Mouse (Mus musculus) thymus, postnatal 10 days (tissue): ENCODE measurements around the gene Krt18.
A peak's percentile ranks its signal among the peaks of the same experiment; 100 is the strongest.

Source experiments
- DNase-seq, 2 experiments: peaks; one replicate each; pipeline ENCODE4 v3.0.0; 2021; ENCODE audit warnings: low spot score in 2 of 2

Gene Krt18

DNA sequence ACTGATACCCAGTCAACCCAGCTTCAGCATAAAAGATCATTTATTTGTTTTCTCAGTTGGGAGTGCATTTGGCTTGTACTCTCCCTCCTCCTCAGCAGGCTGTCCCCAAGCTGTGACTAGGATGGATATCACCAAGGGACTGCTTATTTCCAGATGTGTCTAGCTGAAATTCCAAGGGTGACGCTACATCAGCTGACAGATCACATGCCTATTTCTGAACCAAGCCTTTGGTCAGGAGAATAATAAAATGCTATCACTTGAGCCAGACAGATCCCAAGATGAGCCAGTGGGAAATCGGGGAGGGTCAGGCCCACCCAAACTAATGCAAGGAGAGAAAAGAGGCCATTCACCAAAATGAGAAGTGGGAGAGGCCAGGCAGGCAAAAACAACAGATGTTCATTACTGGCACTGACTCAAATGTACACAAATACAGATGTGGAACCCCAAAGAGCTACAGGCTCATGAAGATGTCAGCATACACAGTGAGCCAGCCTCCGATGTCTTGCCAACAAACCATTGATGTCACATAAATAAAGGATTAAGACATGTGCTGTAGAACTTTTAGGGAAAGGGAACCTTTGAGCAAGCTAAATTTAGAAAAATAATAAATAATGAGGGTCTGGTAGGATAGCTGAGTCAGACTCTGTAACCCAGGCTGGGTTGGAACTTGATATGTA is 17.3 kb upstream of the Krt18 start:
- DNase-seq, result no peak

GRCm38 (mm10) chr15:102012260-102012765 is 15.7 kb upstream of the Krt18 start:
- no peak for DNase-seq

- DNase-seq, result no peak
Observed at GRCm38 (mm10) chr15:102013651-102014050, 14.3 kb upstream of the Krt18 start.

DNA sequence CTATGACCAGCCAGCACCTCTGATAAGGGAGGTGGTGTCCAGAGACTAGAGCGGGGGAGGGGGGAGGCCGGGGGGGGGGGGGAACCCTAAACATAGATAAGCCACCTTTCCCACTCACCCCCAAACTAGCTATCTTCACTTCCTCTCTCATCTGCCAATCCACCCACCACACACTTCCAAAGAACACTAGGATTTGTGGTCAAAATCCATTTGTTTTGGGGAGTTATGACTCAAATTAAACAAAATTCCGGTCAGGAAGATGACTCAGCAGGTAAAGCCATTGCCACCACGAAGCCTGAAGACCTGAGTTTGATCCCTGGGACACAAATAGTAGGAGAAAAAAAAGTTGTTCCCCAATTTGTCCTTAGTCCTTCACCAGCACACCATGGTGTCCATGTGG is 13.1 kb upstream of the Krt18 start:
- no peak for DNase-seq

GRCm38 (mm10) chr15:102016096-102016495 is 11.9 kb upstream of the Krt18 start:
- no peak for DNase-seq

DNA sequence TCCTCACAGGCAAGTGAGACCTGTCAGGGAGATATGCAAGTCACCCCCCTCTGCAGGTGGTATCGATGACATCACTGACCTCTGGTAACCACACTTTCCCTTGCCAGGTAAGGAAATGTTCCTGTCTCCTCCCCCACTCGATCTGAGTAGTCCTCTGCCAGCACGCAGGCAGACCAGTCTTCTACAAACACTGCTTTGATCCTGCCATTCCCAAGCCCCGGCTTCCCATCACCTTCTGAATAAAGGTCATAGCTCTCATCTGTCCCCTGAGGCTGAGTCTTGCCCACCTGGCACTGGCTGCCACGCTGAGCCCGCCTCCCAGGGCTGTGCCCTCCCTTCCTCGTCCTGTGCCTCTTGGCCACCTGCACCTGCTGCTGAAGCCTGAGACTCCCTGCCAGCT is 11.2 kb upstream of the Krt18 start:
- DNase-seq, result no peak

DNA sequence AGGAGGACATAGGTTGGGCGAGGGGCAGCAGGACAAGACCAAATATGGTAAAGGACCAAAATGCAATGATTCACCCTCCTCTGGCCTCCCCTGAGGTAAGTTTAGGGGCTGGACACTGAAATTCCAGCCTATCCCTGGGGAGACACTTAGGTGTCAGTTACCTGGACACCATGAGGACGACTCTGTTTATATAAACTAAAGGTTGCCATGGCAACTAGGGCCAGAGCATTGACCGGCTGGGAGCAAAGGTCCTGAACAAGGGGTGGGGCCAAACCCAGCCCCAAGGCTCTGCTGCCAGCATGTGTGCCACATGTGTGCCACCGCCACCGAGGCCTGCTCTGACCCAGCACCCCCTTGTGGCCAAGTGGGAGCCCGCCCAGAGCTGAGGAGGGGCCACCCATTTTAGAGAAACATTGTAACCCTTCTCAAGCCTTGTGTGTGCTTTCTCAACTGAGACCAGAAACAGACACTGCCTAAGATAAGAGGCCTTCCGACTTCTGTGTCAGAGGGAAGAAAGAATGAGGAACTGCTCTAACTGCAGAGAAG is 10.0 kb upstream of the Krt18 start:
- peak in 1 of 2 experiments; percentile 17 for DNase-seq

- no peak for DNase-seq
Observed at GRCm38 (mm10) chr15:102022481-102022880, 5.5 kb upstream of the Krt18 start.

DNA sequence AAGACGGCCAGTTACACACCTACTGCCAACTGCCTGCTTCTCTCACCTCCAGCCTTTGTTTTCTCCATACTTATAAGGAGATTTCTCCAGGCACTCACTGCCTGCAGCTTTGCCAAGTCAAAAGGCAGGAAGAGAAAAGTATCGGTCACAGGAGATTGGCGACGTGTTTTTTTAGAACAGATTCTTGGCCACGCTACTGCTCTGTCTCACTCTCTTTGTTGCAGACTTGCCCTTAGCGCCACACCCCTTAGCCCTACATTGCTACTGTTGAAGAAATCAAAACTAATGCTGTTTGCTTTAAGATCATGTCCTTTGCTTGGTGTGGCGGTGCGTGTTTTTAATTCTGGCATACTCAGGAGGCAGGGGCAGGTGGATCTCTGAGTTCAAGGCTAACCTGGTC is 4.1 kb upstream of the Krt18 start:
- no peak for DNase-seq

- no peak for DNase-seq
Observed at GRCm38 (mm10) chr15:102025136-102025872, 2.7 kb upstream of the Krt18 start.

GRCm38 (mm10) chr15:102026430-102026829 is 1.6 kb upstream of the Krt18 start:
- no peak for DNase-seq

- no peak for DNase-seq
Observed at GRCm38 (mm10) chr15:102034121-102035053, 6.4 kb downstream of the Krt18 start.

GRCm38 (mm10) chr15:102040277-102040676 is 12.3 kb downstream of the Krt18 start:
- DNase-seq, result no peak

- no peak for DNase-seq
Observed at GRCm38 (mm10) chr15:102041951-102042350, 14.0 kb downstream of the Krt18 start.

DNA sequence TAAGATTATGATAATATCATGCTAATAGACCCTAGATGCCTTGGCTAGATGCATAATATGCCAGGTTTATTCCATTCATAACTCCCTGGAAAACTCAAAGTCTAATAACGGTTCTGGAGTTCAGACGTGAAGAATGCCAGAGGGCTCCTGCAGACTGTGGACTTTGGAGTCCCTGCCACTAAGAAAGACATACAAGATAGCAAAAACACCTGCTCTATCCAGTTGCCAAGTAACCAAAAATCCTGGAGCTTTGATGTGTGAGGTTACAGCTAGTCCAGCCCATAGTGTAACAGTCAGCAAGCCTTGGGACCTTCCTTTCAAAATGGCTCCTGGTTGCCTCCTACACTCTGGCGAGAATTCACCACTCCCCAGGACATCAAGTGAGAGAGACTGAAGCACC is 16.8 kb downstream of the Krt18 start:
- DNase-seq, result no peak

GRCm38 (mm10) chr15:102045691-102046090 is 17.7 kb downstream of the Krt18 start:
- no peak for DNase-seq

GRCm38 (mm10) chr15:102048006-102048405 is 20.0 kb downstream of the Krt18 start:
- no peak for DNase-seq

- no peak for DNase-seq
Observed at GRCm38 (mm10) chr15:102049871-102050270, 21.9 kb downstream of the Krt18 start.

GRCm38 (mm10) chr15:102051920-102052683 is 24.1 kb downstream of the Krt18 start:
- DNase-seq, result peak; percentile 51 to 62

DNA sequence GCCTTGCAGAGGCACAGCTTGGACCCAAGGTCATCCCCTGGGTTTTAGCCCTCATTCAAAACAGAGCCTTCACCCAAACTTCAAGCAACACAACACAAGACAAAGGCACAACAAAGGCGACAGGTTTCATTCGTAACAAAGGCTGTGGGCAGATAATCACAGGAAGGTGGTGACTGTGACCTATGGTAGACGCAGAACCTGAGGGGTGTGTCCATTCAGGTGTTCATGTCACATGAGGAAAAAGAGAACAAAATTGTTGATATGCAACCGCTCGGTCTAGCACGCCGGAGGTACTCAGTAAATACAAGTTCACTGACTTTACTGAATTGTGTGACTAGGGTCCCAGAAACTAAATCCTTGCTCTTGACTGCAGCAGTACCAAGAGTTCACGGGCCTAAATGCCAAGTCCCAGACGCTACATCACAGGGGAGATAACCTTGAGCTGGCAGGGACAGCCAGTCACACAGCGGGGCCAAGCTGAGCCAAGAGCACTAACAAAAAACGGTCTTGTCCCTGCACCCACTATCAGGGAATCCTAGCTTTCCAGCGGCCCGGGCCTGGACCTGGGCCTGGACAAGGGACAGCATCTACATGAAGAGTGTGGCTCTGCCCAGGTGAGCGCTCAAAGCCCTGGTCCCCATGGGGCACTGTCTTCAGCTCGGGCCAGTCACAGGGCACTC is 28.7 kb downstream of the Krt18 start:
- no peak for DNase-seq
